Mouse (Mus musculus): ENCODE data around the gene Hap1.
A peak's percentile ranks its signal among the peaks of the same experiment; 100 is the strongest.

Gene Hap1

DNA sequence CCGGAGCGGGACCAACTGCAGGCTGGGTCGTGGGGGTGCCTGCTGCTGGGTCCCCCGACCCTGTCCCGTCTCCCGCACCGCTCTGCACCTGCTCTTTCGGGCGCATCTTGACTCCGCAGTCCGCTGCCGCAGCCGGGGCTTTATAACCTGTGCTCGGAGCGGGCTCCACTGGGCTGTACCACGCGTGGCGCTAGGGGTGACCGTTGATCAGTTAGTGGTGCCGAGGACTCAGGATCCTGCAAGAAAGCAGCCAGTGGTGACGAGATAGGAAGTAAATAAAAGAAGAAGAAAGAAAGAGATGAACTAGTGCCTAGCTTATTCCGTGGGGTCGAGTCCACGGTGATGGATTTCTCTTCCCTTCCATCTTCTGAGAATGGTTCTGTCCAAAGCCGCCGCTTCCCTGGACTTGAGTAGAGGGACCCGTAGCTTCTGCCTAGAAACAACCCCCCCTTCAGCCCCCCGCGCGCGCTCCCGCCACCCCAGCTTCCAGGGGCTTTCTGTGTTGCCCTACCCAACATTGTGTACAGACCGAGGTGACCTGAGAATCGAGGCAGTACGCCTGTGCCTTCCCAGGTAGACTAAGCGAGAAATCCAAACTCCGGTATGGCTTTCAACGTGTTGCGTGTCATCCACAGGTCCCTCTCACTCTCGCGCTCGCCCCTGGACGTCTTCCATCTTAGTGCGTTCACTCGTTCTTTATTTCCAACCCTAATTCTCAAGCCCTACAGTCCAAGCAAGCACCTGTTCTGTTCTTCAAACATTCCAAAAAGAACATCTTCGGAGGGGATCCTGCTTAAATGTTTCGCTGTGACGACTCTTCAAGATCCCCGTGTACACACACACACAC, at the start of gene Hap1:
TSS of gene Hap1 (minus strand) at position 157 of the 847 bp plus-strand sequence.
- peak; percentile 55 for DNase-seq

DNA sequence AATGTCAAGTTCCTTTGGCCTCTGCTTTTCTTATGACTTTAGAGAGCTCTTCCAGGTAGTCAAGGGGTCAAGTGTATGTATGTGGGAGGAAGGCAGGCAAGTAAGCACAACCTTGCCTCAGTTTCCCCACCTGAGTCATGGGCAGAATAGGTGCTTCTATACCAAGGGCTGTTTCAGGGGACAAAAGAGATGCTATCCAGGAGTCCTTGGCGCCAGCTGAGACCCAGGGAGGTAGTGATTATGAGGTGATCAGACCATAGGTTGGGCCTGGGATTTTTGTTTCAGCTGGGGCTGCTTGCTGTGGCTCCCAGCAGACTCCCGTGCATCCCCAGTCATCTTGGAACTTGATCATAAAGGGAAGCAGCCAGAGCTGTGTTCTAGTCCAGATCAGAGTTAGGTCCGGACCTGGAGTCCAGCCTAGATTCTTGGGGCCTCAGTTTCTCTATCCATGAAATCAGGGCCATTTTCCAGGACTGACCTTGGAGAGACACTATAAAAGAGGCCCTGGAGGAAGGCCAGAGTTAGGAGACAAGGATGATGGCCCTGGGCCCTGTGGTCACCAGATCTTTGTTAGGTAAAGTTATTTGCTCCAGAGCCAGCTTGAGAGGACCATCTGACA, 48.6 kb upstream of the Hap1 start:
- DNase-seq = no peak

DNA sequence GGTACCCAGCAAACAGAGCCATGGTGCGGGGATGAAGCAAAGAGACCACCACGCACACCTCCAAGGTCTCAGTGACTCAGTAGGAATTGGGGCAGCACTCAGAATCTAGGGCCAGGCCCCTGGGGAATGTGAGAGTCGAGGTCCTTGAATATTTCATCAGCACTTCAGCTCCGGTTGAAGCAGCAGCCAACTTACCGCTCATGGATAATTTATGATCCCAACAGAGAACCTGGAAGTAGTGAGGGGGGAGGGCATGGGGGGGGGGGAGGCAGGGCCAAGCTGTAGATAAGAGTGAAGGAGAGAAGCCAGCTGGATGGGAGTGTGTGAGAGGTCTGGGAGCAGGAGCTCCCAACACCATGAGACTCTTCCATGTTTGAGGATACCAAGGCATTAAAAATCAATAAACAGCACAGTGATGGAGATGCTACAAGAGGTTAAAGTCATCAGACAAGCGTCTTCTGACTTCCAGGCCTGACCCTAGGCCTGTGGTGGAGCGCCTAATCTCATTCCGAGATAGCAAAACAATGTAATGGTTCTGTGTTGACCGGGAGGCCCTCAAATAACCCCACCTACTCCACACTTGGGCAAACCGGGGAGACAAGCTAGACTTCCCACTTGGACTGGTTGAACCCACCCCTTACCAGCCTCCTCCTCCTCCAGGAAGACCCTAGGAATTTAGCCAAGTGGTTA, 47.7 kb upstream of the Hap1 start:
- no peak for DNase-seq

DNA sequence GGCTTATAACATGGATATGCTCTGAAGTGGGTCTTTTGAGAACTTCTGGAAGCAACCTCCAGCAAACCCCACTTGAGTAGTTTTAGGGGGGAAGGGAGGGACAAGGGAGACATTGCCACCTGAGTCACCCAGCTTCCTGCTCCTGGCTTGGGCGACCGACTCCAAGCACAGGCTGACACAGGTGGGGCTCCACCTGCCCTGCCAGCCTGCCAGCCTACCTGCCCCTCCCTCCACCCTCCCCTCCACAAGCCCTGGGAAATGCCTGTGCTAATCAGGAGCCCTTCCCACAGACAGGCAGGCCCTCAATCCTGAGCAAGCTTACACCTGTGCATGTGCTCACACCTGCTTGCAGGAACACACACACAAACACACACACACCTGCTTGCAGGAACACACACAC, 46.8 kb upstream of the Hap1 start:
- DNase-seq = no peak

DNA sequence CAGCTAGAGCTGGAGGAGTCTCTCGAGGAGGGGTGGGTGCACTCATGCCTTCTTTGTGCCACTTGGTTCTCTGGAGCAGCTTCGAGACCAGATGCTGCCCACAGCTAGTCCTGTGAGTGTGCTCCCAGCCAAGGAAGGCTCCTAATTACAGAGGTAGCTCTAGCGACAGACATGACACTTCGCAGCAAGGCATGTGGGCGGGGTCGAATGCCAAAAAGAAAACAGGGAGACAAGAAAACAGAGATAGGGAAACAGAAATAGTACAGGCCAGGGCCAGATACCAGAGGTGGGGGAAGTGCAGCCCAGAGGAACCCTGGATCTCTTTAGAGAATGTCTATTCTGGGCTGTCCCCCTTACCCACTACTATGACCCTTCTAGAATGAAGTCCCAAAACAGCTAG, 46.3 kb upstream of the Hap1 start:
- DNase-seq = peak; percentile 57

DNA sequence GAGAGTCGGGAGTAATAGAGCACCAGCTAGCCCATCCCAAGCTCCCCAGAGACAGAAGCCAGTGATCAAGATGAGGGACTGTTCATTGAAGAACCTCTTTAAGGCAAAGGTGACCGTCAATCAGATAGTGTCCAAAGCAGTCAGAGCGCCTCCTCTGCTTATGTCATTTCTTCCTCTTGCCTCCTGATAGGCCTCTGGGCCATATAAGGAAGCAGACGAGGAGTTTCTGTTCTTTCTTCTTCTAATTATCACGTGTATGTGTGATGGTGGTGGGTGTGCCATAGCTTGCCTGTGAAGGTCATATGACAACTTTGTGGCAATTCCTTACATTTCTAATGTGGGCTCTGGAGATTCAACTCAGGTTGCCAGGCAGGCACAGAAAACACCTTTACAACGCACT, 44.9 kb upstream of the Hap1 start:
- no peak for DNase-seq

DNA sequence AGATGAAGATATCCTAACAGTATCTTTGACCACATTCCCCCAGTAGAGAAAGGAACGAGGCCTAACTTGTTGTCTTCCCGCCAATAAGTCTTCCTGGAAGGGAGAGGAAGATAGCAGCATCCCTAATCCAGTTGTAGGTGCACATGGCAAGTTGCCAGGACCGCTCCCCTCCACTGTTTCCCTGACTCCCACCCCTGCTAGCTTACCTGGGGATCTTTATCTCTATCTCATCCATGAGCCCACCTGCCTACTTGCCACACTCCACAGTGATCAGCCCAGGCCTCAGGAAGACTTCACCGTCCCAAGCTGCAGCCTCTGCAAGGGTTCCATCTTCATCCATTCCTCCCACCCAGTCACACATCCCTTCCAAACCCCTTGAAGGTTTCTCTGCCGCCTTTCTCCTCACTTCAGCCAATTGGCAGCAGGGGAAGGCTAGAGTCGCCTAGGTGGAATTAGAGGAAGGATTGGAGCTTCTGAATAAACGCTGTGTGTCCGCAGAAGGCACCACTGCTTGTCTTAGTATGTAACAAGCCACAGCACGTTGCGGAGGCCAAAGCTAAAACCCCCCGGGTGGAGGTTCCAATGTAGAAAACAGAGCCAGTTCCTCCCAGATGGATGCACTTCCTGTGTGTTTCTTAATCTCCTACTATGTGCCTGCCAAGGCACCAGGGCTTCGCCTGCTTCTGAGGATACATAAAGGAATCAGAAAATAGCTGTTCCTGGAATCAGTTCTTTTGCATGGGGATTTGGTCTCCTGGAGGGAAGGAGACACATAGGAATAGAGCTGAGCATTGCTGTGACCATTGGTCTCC, 44.0 kb upstream of the Hap1 start:
- DNase-seq = no peak

DNA sequence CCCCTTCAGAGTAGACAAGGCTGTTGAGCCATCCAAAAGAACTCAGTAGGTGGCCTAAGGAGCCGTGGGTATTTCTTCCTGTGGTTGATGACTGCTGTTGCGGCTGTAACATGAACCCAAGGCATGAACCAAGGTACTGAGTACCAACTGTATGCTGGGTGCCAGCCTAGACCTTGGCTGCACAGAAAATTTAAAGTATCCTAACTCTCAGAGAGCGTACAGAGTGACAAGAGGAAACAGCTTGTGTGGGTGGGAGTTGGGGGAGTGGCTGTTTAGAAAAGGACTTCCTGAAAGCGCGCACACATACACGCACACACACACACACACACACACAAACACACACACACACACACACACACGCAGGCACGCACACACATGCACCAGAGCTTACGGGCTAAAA, 43.4 kb upstream of the Hap1 start:
- no peak for DNase-seq

DNA sequence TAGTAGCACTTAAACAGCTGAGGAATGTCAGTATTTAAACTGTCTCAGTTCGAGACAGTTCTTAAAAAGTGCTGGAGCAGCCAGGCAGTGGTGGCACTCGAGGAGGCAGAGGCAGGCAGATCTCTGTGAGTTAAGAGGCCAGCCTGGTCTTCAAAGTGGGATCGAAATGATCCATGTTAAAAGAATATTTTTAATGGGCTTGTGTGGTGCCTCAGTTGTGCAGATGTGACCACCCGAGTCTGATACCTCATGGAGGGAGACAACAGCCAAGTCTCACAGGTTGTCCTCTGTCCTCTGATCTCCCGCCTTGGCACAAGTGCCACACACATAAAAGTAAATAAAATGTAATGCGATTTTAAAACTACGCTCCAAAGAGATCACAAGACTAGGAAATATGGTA, 42.6 kb upstream of the Hap1 start:
- no peak for DNase-seq

DNA sequence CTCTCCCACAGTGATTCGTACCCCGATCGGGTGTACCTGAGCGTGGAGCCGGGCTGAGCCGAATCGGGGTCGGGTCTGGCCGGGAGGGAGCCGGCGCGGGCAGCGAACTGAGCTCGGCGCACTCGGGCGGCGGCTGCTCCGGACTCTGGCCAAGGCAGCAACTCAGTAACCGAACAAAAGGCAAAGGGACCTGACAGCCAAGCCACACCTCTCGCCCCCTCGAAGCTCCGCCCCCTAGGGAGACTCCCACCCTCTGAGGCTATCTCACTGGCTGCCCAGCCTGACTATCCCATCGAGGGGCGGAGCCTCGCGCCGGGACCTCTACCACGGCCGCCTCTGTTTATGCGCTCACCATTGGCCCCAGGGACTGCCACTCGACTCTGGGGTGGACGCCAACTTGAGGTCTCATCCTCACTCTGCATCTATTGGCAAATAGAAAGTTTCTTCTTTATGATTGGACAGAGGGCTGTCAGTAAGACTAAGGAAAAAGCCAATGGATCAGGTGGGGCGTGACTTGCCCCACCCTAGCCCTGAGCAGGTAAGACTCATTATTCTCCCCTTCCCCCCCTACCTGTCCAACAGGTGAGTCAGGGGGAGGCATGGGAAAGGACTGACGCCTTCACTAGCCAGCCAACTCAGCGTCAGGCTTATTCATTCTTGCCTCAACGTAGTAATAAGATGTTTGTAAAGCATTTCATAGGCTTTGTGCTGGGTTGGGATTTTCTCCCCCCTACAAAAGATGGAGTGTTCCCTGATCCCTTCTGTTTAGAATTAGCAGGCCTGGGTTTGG, 41.9 kb upstream of the Hap1 start, which contains the start of gene Jup:
TSS of gene Jup (minus strand) at position 164 of the 790 bp plus-strand sequence.
- DNase-seq = peak; percentile 96

DNA sequence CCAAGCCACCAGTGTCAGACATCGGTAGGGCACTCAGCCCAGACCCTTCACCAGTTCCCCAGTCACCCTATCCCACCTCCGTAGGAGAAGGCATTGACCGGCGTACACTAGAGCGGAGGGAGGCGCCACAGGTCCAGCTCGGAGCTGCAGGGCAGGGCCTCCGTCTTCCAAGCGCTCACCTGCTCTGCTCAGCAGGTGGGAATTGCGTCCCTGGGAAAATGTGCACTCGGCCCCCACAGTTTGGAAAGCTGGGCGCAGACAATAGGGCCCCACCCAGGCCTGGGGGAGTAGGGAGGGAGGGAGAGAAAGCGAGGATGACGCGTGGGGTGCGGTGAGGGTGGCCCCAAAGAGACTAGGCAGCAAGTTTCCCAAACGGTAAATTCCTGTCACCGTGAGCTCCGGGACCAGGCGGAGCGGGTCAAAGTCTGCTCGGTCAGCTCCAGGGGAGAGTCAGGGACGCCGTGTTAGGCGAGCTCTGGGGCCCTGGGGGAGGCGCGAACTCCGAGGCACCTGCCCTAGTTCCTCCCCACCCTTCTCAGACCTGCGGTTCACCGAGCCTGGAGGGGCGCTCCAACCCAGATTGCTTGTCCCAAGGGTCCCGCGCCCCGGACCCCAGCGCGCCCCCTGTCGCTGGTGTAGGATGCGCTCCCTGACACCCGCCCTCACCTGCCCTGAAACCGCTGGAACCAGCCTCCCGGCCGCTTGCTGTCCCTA, 41.1 kb upstream of the Hap1 start:
- DNase-seq = peak; percentile 23

DNA sequence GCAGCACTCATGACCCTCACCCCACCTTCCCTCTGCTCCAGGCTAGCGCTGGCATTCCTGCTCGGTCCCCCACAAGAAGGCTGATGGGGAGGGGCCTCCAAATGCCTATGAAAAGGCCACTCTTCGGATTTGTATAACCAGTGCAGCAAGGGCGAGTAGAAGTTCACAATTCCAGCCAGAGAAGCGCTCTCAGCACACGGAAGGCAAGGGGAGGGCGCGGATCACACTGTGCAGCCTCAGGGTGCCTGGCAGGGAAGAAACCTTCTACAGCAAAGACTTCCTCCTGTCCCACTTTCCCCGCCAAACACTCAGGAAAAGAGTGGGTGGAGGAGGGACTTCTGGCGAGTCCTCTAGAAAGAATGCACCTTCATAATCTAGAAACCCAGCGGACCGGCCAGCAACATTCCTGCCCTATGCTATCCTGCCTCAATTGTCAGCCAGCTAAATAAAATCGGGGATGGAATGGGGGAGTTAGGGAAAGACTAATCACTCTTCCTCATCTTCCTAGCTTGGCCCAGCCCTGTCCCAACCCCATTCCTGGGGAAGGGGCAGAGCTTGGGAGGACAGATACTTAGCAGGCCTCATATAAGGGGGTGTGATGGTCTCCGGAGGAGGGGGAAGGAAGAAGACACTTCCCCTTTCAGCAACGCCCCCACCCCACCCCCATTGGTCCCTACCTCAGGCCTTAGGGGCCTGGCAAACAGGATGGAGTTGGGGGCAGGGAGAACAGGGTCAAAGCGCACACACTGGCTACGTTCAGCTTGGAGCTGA, 40.1 kb upstream of the Hap1 start:
- peak; percentile 59 for DNase-seq

DNA sequence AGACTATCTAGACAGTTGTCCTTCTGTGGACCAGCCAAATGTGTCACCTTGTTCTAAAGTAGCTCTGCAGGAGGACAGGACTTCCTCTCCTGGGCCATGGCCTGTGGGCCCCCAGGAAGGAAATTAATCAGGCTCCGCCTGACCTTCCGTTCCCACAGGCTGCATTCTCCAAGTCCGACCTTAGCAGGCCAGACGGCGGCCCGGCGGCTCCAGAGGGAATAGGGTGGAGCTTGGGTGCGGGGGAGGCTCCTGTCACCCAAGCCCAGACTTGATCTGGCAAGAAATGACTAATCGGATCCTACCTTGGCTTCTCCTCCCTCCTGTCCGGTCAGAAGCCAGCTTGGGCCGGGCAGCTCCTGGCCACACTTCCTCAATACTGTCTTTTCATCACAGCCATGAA, 39.3 kb upstream of the Hap1 start:
- peak; percentile 43 for DNase-seq

DNA sequence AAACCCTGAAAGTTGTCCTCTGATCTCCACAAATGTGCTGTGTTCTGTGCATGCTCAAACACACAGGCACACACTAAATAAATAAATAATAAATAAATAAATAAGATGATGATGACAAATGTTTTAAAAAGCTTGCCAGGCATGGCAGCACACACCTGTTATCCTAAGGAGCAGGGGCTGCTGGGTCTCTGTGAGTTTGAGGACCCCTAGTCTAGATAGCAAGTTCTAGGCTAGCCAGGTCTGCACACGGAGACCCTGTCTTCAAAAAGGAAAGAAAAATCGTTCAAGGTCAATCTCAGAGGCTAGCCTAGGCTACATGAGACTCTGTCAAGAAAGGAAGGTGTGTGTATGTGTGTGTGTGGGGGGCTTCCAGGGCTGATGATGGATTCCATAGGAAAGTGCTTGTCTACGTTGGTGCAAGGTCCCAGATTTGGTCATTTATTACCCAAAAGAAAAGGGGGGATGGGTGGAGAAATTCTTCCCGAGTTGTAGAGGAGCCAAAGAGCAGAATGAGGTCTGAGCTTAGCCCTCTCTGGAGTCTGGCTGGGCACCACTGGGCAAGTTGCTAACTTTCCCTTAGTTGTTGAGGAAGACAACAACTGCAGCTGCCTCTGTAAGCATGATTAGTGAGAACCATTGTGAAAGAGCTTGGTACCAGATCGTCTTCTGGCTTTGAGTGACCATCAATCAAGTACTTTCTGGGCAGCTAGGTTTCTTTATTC, 38.6 kb upstream of the Hap1 start:
- DNase-seq = no peak

DNA sequence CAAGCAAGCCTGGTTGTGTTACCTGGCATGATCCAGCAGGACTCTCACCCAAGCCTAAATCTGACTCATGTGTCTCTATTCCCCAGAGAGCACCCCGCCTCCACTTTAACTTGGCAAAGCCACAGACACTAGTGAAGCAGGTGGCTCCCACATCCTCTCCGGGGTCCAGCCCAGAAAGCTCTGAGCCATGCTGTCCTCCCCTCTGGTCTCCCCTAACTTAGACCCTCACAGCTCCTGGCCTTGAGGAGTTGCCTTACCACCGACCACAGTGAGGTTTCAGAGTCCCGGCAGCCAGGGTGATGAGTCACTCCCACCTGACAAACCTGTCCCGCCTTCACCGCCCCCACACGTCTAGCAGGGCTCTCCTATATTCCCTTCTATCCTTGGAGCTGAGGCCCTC, 37.8 kb upstream of the Hap1 start:
- no peak for DNase-seq

DNA sequence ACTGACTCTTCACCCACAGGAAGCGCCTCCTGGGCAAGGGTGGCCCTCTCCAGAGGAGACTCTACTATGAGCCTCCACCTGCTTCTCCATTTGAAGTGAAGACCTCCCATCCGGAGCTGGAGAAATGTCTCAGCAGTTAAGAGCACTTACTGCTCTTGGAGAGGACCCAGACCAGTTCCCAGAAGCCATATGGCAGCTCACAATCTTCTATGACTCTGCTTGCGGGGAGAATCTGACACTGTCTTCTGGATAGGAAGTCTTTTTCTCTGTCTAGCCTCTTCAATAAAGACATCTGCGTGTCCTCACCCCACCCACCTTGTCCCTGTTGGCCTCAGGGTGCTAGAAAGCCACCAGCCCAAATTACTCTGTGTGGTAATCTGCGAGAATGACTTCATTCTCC, 37.0 kb upstream of the Hap1 start:
- no peak for DNase-seq

DNA sequence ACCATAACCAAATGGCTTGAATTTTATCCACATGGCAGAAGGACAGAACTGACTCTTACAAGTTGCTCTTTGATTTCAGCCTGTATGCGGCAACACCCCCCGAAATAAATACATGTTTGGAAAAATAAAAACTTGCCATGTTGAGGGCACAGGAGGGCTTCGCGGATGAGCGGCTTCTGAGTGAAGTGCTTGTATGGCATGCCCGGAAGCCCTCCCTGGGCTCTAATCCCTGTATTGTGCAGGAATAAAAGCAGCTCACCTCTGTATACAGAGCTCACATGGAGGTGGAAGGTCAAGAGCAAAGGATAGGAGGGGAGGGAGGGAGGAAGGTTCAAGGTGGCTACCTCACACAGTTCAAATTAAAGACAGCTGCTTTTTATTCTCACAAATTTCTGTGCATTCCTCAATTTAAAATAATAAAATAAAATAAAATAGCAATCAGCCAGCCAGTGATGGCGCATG, 36.0 kb upstream of the Hap1 start:
- DNase-seq = no peak

DNA sequence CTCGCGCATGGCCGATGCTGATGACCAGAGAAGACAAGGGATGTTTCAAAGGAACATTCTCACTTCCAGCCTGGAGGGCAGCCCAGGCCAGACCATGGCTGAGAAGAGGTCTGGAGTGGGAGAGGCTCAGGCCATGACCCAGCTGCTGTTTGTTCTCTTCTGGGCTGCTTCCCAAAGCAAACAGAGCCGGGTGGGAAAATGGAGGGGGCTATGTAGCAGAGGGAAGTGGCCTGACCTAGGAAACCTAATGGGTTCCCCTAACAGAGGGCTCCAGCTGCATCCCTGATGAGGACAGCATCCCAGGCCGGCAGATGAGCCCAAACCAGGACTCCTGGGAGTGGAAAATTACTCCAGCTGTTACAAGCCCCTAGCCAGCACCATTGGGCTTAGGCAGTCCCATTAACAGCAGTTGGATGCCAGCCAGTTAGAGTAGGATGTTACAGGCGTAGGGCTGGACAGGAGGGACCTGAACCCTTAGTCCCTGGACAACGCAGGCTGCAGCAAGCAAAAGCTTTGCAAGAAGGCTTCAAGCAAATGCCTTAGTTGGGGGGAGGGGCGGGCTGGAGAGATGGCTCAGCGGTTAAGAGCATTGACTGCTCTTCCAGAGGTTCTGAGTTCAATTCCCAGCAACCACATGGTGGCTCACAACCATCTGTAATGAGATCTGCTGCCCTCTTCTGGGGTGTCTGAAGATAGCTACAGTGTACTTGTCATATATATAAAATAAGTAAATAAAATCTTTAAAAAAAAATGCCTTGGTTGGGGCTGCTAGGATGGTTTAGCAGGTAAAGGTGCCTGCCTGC, 35.4 kb upstream of the Hap1 start:
- DNase-seq = peak; percentile 53

DNA sequence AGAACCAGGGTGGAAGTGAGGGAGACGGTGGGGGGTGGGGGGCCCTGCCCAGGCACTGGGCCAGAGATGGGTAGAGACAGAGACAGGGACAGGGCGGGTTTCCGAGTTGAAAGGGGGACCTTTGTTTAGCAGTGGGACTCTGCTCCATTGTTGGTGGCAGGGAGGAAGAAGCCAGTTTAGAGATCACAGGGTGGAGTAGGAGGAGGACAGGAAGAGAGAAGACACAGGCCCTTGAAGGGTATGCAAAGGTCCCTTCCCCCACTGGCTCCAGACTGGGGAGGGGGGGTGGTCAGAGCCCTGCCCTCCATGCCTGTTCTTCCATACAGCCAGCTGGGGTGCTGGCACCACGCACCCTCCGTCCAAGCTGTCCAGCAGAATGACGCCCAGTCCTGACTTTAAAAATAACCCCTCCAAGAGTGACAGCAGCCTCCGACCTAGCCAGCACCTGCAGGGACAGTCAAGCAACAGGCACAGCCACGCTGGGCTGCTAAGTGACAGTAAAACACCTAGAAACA, 34.1 kb upstream of the Hap1 start:
- no peak for DNase-seq
